Mouse (Mus musculus) embryonic facial prominence, embryonic 12.5 days (tissue): ENCODE data around the gene Hdac1. TPM values are rescaled to one million over a fixed set of nuclear protein-coding genes. Genes with fewer than 3 reads are reported as not detected.
"Not testable (repeated sequence)": the region's sequence is repeated elsewhere in the genome, so short reads cannot be mapped to it uniquely, and the experiment has no call there.

Experiments used
- ATAC-seq: fragments of 200-750 bp; cut with Nextera tagmentation; 2 replicates; pipeline ENCODE4 v1.8.0; 2017; ENCODE audit not compliant: insufficient number of reproducible peaks, insufficient read depth, low FRiP score, low TSS enrichment
- H3K27ac ChIP-seq: fragments of 300-500 bp; sonication (generic); 2 replicates; pipeline ENCODE4 v1.5.1; 2016; ENCODE audit warnings: mild to moderate bottlenecking
- H3K27me3 ChIP-seq: fragments of 300-500 bp; sonication (generic); 2 replicates; pipeline ENCODE4 v1.6.1; 2016; ENCODE audit warnings: mild to moderate bottlenecking, moderate library complexity
- H3K36me3 ChIP-seq: fragments of 300-500 bp; sonication (generic); 2 replicates; pipeline ENCODE4 v1.6.1; 2016; ENCODE audit warnings: mild to moderate bottlenecking
- H3K4me1 ChIP-seq: fragments of 300-500 bp; sonication (generic); 2 replicates; pipeline ENCODE4 v1.6.1; 2016
- H3K4me2 ChIP-seq: fragments of 300-500 bp; sonication (generic); replicated peaks from 2 replicates; pipeline ENCODE4 v1.6.1; 2016; ENCODE audit warnings: mild to moderate bottlenecking, moderate library complexity
- H3K4me3 ChIP-seq: fragments of 300-500 bp; sonication (generic); 2 replicates; pipeline ENCODE4 v1.5.1; 2016; ENCODE audit warnings: mild to moderate bottlenecking
- H3K9ac ChIP-seq: fragments of 300-500 bp; sonication (generic); 2 replicates; pipeline ENCODE4 v1.6.1; 2016; ENCODE audit warnings: mild to moderate bottlenecking, moderate library complexity
- H3K9me3 ChIP-seq: fragments of 300-500 bp; sonication (generic); 2 replicates; pipeline ENCODE4 v1.6.1; 2016; ENCODE audit warnings: mild to moderate bottlenecking, moderate library complexity
- WGBS: fragments of 180-500 bp; shearing (Covaris S2); methylation state at CpG from one replicate; pipeline ENCODE4 v1.1.7; 2016; 5-methylcytosine and 5-hydroxymethylcytosine counted together
- polyA plus RNA-seq: library from polyadenylated mRNA; unstranded; fragments of >200 nt; fragmentation: Nextera tagmentation; extraction: Ambion mirVana; gene quantifications from 2 replicates; pipeline ENCODE4 v1.2.1, GENCODE M21; 2016

Gene Hdac1
- polyA plus RNA-seq, 1 experiment from 2014 or later: 246 TPM

- 0 out of 2 replicates have a peak overlapping the region, but pooled peaks have one; percentile 47 for H3K4me3 ChIP-seq
These were observed 14.8 kb upstream of the Hdac1 start for GRCm38 (mm10) chr4:129557256-129557808.

GRCm38 (mm10) chr4:129556532-129557223 is 14.2 kb upstream of the Hdac1 start:
- WGBS: 7% methylated on average over 32 of the region's 33 CpGs
- Histone ChIP-seq H3K27ac (peak overlapping the region; percentile 56), H3K4me1 (no peaks in the 10 kb centered on the region), H3K9me3 (no peaks in the 10 kb centered on the region), H3K4me3 (peak overlapping the region; percentile 47), H3K27me3 (no peaks in the 10 kb centered on the region), H3K4me2 (peak overlapping the region; percentile 83), H3K36me3 (no peaks in the 10 kb centered on the region), H3K9ac (peak overlapping the region; percentile 52)
- peak; percentile 36; the same call in 1 of the 2 replicates for ATAC-seq

More at GRCm38 (mm10) chr4:129557256-129557808, 14.8 kb upstream of the Hdac1 start:
- Histone ChIP-seq H3K9ac (0 out of 2 replicates have a peak overlapping the region, but pooled peaks have one; percentile 52), H3K4me2 (peak overlapping the region; percentile 83), H3K27me3 (no peaks in the 10 kb centered on the region), H3K27ac (no peak overlapping the region), H3K9me3 (no peaks in the 10 kb centered on the region), H3K4me1 (no peaks in the 10 kb centered on the region), H3K36me3 (no peaks in the 10 kb centered on the region)
- ATAC-seq: no peak
- 67% methylated on average over 9 of the region's 9 CpGs for WGBS

- H3K4me3 ChIP-seq: peak overlapping the region; percentile 47
- H3K9ac ChIP-seq: peak overlapping the region; percentile 52
- peak overlapping the region; percentile 56 for H3K27ac ChIP-seq
- H3K4me1 ChIP-seq: no peaks in the 10 kb centered on the region
- H3K9me3 ChIP-seq: no peaks in the 10 kb centered on the region
- H3K27me3 ChIP-seq: no peaks in the 10 kb centered on the region
- H3K4me2 ChIP-seq: peak overlapping the region; percentile 83
- 1% methylated on average over 23 of the region's 24 CpGs for WGBS
- no peaks in the 10 kb centered on the region for H3K36me3 ChIP-seq
- ATAC-seq: peak; percentile 74; the same call in 1 of the 2 replicates
These were observed 13.5 kb upstream of the Hdac1 start for GRCm38 (mm10) chr4:129555862-129556531.

- Histone ChIP-seq H3K27me3 (no peaks in the 10 kb centered on the region), H3K36me3 (no peaks in the 10 kb centered on the region), H3K9ac (peak overlapping the region; percentile 52), H3K4me1 (no peaks in the 10 kb centered on the region), H3K9me3 (no peaks in the 10 kb centered on the region), H3K4me2 (peak overlapping the region; percentile 83), H3K27ac (no peak overlapping the region), H3K4me3 (peak overlapping the region; percentile 47)
- 4% methylated on average over 16 of the region's 16 CpGs for WGBS
- 0 out of 2 replicates have a peak, but pooled peaks have one; percentile 45 for ATAC-seq
These were observed 12.9 kb upstream of the Hdac1 start for GRCm38 (mm10) chr4:129555421-129555861.

GRCm38 (mm10) chr4:129554512-129554911 is 12.0 kb upstream of the Hdac1 start:
- not testable (repeated sequence) for H3K27ac ChIP-seq, ATAC-seq, H3K9me3 ChIP-seq, H3K9ac ChIP-seq, H3K4me3 ChIP-seq, H3K27me3 ChIP-seq, H3K4me1 ChIP-seq, H3K36me3 ChIP-seq
- 88% methylated on average over 4 of the region's 6 CpGs for WGBS
- peak overlapping the region; percentile 83; the same call in 1 of the 2 replicates for H3K4me2 ChIP-seq

- H3K27me3 ChIP-seq: no peaks in the 10 kb centered on the region
- no peaks in the 10 kb centered on the region for H3K4me1 ChIP-seq
- no peak overlapping the region for H3K4me2 ChIP-seq
- WGBS: 33% methylated on average over 1 of the region's 1 CpGs
- no peak overlapping the region for H3K27ac ChIP-seq
- no peaks in the 10 kb centered on the region for H3K36me3 ChIP-seq
- no peaks in the 10 kb centered on the region for H3K9me3 ChIP-seq
- H3K4me3 ChIP-seq: no peak overlapping the region
- ATAC-seq: no peak
- no peak overlapping the region for H3K9ac ChIP-seq
These were observed 7.8 kb upstream of the Hdac1 start for GRCm38 (mm10) chr4:129550295-129550694.

GRCm38 (mm10) chr4:129549306-129549705 is 6.8 kb upstream of the Hdac1 start:
- Histone ChIP-seq H3K4me3 (no peak overlapping the region), H3K4me1 (no peaks in the 10 kb centered on the region), H3K27ac (no peak overlapping the region), H3K9ac (no peak overlapping the region), H3K4me2 (no peak overlapping the region), H3K27me3 (no peaks in the 10 kb centered on the region), H3K36me3 (no peaks in the 10 kb centered on the region), H3K9me3 (no peaks in the 10 kb centered on the region)
- ATAC-seq: no peak
- 96% methylated on average over 2 of the region's 2 CpGs for WGBS

- H3K9ac ChIP-seq, H3K36me3 ChIP-seq, H3K4me3 ChIP-seq, H3K4me1 ChIP-seq, H3K27ac ChIP-seq, ATAC-seq, H3K4me2 ChIP-seq, H3K27me3 ChIP-seq, H3K9me3 ChIP-seq: not testable (repeated sequence)
- 88% methylated on average over 4 of the region's 4 CpGs for WGBS
These were observed 5.1 kb upstream of the Hdac1 start for GRCm38 (mm10) chr4:129547631-129548030.

- Histone ChIP-seq H3K9ac (no peak overlapping the region), H3K27ac (no peak overlapping the region), H3K4me1 (peaks cover 16% of the 10 kb centered on the region), H3K4me2 (no peak overlapping the region), H3K36me3 (peaks cover 11% of the 10 kb centered on the region), H3K9me3 (no peaks in the 10 kb centered on the region), H3K27me3 (no peaks in the 10 kb centered on the region), H3K4me3 (no peak overlapping the region)
- no peak for ATAC-seq
- 87% methylated on average over 4 of the region's 4 CpGs for WGBS
These were observed 1.6 kb upstream of the Hdac1 start for GRCm38 (mm10) chr4:129544106-129544505.

GRCm38 (mm10) chr4:129541868-129542591 is 483 bp downstream of the Hdac1 start:
- H3K4me1 ChIP-seq: peaks cover 16% of the 10 kb centered on the region
- H3K27me3 ChIP-seq: no peaks in the 10 kb centered on the region
- ATAC-seq: no peak
- H3K36me3 ChIP-seq: peaks cover 25% of the 10 kb centered on the region
- no peaks in the 10 kb centered on the region for H3K9me3 ChIP-seq
- H3K9ac ChIP-seq: peak overlapping the region; percentile 84
- H3K4me2 ChIP-seq: peak overlapping the region; percentile 88
- H3K4me3 ChIP-seq: peak overlapping the region; percentile 80
- H3K27ac ChIP-seq: peak overlapping the region; percentile 91
- WGBS: 1% methylated on average over 30 of the region's 30 CpGs

- 91% methylated on average over 6 of the region's 6 CpGs for WGBS
- no peaks in the 10 kb centered on the region for H3K9me3 ChIP-seq
- no peak overlapping the region for H3K4me3 ChIP-seq
- H3K9ac ChIP-seq: no peak overlapping the region
- peaks cover 16% of the 10 kb centered on the region for H3K4me1 ChIP-seq
- H3K27me3 ChIP-seq: no peaks in the 10 kb centered on the region
- H3K4me2 ChIP-seq: no peak overlapping the region
- ATAC-seq: no peak
- H3K27ac ChIP-seq: no peak overlapping the region
- H3K36me3 ChIP-seq: peaks cover 37% of the 10 kb centered on the region
These were observed 2.5 kb downstream of the Hdac1 start for GRCm38 (mm10) chr4:129540012-129540411.
